Mouse (Mus musculus): ENCODE data around the gene Lrrc4c.

The Lrrc4c gene

GRCm38 (mm10) chr2:96317387-96318299, at the start of gene Lrrc4c:
TSS of gene Lrrc4c (plus strand) at chr2:96318169.
- no peak for DNase-seq

DNA sequence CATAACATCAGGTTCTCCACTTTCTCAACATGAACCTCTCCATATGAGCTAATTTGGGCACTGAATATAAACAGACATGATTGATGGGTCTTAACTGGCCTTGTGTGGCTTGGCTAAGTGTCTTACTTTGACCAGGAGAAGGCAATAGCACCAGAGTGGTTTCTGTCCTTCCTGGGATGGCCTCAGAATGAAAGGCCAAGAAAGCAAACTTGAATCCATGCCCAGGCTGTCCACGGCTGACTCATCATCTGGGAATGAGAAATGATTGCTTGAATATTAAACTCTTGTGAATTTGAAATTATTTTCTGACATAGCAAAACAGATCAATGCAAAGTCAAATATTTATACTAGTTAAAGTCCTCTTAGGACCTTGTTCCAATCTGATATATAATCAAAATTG, 42.9 kb upstream of the Lrrc4c start:
- DNase-seq: no peak

DNA sequence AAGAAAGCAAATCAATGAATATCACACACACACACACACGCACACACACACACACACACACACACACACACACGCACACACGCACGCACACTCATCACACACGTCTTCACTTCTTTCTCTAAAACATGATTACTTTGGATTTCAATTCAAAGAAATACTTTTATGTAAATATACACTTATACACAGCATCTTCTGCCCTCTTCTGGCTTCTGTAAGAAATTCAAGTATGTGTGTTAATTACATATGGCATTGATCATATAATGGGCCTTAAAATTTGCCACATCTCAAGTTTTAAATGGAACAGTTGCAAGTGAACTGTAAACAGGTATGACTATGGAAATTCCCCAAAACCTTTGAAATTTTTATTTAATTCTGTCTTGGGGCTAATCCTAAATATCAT, 35.0 kb upstream of the Lrrc4c start:
- DNase-seq: no peak

DNA sequence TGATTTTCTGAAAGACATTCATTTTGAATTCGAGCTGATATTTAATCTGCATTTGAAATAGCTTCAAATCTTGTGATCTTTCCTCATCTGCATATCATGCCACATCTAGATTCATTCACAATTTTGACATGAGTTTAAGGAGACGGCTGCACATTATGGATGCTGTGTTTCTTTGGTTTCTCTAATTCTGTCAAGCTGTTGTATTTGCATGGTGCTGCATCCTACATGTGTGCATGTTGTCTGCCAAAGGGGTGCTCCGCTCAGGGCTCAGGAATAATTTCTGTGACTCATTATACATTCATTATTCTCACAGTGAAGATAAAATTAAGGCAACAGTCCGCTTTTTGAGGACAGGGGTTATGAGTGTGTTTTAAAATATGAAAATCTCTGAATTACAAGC, 30.5 kb upstream of the Lrrc4c start:
- DNase-seq: no peak

GRCm38 (mm10) chr2:96290541-96290940, 27.4 kb upstream of the Lrrc4c start:
- DNase-seq: no peak

DNA sequence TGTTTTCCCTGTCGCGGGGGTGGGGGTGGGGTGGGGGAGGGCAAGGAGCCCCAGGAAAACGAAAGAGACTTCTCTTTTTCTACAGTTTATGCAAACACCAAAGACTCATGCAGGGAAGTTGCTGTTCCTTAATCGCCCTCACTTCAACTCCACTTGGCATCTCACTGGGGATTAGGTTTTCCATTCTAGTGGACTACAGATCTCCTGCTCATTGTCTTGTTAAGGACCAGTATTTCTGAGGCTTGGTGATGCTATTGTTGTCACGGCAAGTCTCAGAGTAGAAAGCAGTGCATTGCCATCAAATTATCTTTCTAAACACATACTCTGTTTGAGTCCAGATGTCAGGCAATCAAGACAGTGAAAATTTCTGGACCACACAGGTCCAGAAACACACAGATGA, 2.9 kb upstream of the Lrrc4c start:
- no peak for DNase-seq

- no peak for DNase-seq
These were observed 1.4 kb upstream of the Lrrc4c start for GRCm38 (mm10) chr2:96316531-96316930.

DNA sequence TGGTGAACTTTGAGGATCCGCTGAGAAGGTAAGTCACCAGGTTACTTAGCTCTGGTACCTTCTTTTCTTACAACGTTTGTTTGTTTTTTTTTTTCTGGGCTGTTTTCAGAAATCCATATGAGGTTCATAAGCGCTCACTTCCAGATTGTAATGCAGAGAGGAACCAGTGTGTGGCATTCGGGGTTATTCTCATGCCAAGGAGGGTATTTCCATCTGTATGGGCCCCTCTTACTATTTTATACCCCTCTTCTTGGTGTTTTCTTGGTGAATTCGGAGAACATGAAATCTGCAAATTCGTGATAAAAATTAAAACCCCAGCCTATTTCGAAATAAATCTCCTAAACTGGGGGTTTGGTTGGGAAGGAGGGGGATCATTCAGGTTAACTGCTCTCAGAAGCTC, 587 bp downstream of the Lrrc4c start:
- DNase-seq: no peak

- DNase-seq: no peak
These were observed 1.2 kb downstream of the Lrrc4c start for GRCm38 (mm10) chr2:96319201-96319600.

- no peak for DNase-seq
These were observed 1.7 kb downstream of the Lrrc4c start for GRCm38 (mm10) chr2:96319649-96320048.

DNA sequence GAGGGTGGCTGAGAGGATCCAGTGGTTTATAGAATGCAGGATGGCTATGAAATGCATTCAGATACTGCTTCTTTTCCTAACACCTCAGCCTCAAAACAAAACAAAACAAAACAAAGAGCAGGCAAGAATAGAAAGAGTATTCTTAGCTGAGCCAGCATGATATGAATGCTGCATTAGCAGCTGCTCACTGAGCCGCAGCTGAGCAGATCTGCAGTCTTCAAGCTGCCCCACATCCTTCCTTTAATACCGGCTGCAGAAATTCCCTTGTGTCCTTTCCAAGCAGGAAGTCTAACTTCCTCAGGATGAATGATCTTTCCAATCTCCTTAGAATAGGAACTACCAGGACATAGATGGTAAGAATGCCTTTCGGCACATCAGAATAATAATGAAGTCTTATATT, 16.7 kb downstream of the Lrrc4c start:
- DNase-seq: no peak

DNA sequence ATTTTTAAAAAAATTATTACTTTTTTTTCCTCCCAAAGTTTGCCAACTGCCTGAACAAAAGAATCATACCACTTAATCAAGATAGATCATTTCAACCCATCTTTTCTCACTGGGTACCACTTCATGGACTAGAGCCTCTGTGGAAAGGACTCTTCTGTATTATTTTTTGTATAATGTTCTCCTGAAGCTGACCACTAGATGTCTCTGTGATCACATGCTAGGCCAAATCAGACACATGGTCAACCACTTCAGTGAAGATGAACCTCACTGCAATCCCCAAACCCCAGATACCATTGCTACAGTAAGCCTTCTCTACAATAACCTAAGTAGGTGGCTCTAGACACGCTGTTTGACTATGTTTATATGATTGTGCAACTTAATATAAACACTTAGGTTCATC, 19.4 kb downstream of the Lrrc4c start:
- no peak for DNase-seq

DNA sequence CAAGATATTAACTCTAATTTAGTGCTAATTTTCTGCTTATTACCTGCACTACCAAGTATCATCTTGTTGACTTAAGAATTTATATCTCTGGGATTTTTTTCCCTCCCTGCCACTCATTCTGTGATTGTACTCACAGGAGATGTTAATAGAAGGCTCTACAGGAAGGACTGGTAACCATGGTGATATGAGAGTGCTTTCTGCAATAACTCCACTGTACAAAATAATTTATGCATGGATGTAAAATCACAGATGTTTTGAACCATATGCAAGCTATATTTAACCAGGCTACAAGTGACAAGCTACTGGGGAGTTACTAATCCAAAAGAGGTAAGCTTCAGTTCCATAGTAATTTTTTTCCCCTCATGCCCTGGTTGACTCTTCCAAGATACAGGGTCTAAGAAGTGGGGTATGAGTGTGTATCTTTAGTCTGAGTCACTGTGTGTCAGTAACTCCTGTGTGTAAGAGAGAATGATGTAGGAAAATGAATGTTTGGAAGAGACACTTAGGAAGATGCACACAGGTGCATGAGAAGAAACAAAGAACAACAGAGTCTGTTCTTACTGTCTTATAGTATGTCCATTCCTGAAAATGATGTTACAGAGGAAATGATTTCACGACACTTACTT, 83.3 kb downstream of the Lrrc4c start:
- DNase-seq: no peak

DNA sequence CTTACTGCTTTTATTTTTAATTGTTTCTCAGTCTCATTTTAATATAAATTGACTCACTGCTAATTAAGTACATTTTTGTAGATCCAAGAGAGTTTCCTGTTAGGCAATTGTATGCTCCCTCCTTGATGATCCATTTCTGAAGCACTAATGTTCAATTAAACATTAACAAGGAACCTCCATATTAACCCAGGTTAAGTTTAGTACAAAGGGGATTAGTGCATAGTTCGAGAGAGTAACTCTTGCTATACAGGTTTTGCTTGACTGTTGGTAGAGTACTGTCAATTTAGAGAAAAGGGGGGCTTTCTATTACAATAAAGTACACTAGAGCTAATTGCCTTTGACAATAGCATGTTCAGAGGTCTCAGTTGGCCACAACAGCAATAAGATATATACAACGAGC, 84.5 kb downstream of the Lrrc4c start:
- no peak for DNase-seq

DNA sequence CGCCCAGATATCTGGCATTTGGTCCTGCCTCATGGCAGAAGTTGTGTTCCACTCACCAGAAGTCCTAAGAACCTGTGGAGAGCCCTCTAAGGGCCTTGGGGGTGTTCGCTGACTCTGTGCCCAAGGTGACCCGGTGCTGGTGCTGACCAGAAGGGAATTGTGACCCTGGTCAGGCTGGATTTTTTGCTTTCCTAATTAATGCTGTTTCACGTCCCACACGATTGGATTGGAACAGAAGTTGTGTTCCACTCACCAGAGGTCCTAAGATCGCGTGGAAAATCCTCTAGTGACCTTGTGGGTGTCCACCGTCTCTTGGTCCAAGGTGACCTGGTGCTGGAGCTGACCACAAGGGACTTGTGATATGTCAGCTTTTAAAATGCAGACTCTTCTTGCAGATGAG, 88.9 kb downstream of the Lrrc4c start:
- DNase-seq: no peak

GRCm38 (mm10) chr2:96411182-96411581, 93.2 kb downstream of the Lrrc4c start:
- no peak for DNase-seq

DNA sequence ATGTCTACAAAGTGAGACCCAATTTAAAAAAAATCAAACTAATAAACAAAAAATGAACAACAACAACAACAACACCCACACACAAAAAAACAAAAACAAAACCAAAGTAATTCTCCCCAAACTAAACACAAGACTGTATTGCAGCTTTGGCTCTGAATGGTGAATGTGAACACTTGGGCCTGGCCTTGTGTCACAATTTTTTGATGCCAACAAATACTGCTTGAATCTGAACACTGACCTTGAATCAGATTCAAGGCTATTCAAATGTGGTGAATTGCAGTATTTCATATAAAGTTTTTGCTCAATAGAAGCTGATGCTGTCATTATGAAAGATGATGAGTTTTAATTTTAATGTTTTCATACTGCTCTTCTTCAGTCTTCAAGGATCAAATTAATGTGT, 143.6 kb downstream of the Lrrc4c start:
- DNase-seq: no peak

GRCm38 (mm10) chr2:96475674-96476073, 157.7 kb downstream of the Lrrc4c start:
- no peak for DNase-seq

- DNase-seq: no peak
These were observed 181.3 kb downstream of the Lrrc4c start for GRCm38 (mm10) chr2:96499116-96499882.

GRCm38 (mm10) chr2:96504140-96504539, 186.2 kb downstream of the Lrrc4c start:
- no peak for DNase-seq

- DNase-seq: no peak
These were observed 187.7 kb downstream of the Lrrc4c start for GRCm38 (mm10) chr2:96505641-96506040.

GRCm38 (mm10) chr2:96508991-96509390, 191.0 kb downstream of the Lrrc4c start:
- no peak for DNase-seq

- DNase-seq: no peak
These were observed 219.5 kb downstream of the Lrrc4c start for GRCm38 (mm10) chr2:96537469-96537868.

GRCm38 (mm10) chr2:96547171-96547570, 229.2 kb downstream of the Lrrc4c start:
- DNase-seq: no peak

Measured in thymus, postnatal 14 days (tissue).